Mouse (Mus musculus) bone marrow, adult 2 months (tissue): Measurements from ENCODE around the gene Arhgef3.

Experiments
- CTCF ChIP-seq: fragments of 200-500 bp; IDR thresholded peaks from 2 replicates; pipeline ENCODE4 v1.5.1; 2011; ENCODE audit warnings: low read length, control low read depth; ENCODE audit not compliant: control insufficient read depth, insufficient read depth
- POLR2A ChIP-seq: fragments of 200-500 bp; IDR thresholded peaks from 2 replicates; pipeline ENCODE4 v1.6.1; 2011; ENCODE audit warnings: low read depth, mild to moderate bottlenecking, control low read depth, low read length, borderline replicate concordance; ENCODE audit not compliant: control insufficient read depth

GRCm38 (mm10) chr14:27412699-27413098, 298.0 kb downstream of the Arhgef3 start:
- no peak for TF ChIP-seq CTCF
- TF ChIP-seq POLR2A = no peak
